Mouse (Mus musculus) spleen, postnatal 4 days (tissue): ENCODE data around the gene Ifi47.

Source experiments
- DNase-seq, 2 experiments: peaks; one replicate each; pipeline ENCODE4 v3.0.0; 2022; ENCODE audit warnings: low spot score in 2 of 2

Ifi47 gene

DNA sequence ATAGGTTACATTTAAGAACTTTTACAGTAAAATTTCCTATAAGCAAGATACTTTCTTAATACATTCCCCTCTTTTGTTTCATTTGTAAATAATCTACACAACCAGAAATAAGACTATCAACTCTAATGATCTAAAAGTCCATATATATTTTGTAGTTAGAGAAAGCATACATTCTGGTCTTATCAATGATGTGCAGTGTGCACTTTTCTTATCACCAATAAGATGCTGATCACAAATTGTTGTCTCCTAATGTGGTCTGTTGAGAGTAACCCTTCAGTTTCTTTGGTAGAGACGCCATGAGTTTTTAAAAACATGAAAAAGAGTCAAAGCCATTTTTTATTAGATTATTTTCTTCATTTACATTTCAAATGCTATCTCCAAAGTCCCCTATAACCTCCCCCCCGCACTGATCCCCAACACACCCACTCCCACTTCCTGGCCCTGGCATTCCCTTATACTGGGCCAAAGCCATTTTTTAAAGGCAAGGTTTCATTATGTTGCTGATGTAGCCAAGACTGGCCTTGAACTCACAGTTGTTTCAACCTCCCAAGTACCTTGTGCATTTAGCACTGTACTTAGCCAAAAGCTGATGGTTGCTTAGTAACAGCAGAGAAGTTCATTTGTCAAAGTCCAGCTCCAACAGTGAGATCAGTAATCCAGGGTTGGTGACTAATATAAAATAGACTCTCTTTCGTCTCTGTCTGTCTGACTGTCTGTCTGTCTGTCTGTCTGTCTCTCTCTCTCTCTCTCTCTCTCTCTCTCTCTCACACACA is 13.5 kb downstream of the Ifi47 start:
- DNase-seq, result peak in 1 of 2 experiments; percentile 50

DNA sequence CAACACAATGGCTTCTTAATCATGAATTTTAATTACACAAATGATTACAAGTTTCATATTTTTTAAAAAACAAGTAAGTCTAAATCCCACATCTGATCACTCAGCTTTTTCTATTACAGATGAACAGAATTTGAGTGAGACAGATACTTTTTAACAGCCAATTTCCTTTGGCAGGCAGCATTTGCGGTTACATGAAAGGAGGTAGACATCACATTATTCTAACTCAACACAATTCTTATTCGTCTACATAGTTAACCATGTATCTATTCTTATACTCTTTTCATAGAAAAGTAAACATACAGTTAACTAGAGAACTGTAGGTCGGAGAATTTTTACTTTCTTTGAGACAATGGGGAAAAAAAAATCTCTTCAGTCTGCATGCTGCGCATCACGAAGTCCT is 14.2 kb downstream of the Ifi47 start:
- no peak for DNase-seq

GRCm38 (mm10) chr11:49091171-49091570 is 14.8 kb downstream of the Ifi47 start:
- no peak for DNase-seq

- DNase-seq, result peak in 1 of 2 experiments; percentile 52
These were observed 15.7 kb downstream of the Ifi47 start for GRCm38 (mm10) chr11:49092053-49092586.

DNA sequence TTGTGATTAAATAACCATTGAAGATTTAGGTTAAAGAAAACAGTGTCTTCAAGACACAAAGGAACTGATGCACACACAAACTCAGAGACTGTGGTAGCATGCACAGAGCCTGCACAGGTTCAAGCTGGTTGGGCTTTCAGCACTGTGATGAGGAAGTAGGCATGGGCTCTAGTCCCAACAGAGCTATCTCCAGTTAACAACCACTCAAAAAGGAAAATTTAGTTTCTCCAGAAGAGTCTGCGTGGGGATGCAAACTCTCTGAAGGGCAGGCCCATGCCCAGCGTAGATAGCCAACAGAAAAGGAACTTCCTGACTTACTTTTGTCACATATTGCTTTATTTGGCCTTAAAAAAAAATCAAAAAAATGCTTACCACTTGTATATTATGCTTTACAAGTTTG is 16.4 kb downstream of the Ifi47 start:
- peak in 1 of 2 experiments; percentile 35 for DNase-seq

GRCm38 (mm10) chr11:49093861-49094660 is 17.7 kb downstream of the Ifi47 start:
- peak in 1 of 2 experiments; percentile 52 for DNase-seq

DNA sequence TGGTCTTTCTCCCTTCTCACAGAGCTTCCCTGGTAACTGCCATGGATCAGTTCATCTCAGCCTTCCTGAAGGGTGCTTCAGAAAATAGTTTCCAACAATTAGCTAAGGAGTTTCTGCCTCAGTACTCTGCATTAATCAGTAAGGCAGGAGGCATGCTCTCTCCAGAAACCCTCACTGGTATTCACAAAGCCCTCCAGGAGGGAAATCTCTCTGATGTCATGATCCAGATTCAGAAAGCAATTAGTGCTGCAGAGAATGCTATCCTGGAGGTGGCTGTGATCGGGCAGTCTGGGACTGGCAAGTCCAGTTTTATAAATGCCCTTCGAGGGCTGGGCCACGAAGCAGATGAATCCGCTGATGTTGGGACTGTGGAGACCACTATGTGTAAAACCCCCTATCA is 19.0 kb downstream of the Ifi47 start:
- peak in 1 of 2 experiments; percentile 47 for DNase-seq

DNA sequence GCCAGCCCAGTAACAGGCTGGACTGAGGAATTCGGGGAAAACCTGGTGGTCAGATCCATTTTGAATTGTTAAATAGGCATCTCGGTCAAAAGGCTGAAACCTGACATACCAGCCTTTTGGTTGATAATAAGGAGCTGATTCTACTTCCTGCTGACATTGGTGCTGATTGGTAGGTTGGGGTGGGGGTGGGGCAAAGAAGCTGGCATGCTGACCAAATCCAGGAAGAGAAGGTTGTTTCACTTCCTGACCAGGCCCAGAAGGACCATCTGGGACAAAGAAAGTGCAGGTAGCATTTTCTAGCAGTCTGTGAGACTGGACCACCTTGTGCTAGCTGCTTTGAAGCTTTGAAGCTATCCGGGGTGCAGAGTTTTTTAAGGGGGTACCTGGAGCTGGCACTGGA is 24.0 kb downstream of the Ifi47 start:
- no peak for DNase-seq

DNA sequence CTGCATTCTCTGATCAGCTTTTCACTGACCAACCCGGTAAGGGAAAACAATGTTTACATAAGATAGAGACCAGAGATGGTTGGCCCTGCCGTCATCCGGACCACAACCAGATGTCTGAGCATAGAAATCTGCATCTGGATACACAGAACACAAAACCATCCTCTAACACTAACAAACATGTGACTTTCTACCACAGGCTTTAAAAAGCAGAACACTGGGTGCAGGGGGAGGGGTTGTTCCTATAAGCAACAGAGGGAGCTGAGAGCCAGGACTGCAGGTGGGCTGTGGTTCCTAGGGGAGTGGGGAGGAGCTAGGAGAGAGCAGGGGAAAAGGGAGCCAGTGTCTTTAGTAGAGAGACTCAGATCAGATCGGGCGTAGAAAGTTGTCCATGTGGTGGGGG is 25.1 kb downstream of the Ifi47 start:
- DNase-seq, result no peak

- peak; percentile 85 to 97 for DNase-seq
These were observed 26.8 kb downstream of the Ifi47 start for GRCm38 (mm10) chr11:49103047-49103693.

DNA sequence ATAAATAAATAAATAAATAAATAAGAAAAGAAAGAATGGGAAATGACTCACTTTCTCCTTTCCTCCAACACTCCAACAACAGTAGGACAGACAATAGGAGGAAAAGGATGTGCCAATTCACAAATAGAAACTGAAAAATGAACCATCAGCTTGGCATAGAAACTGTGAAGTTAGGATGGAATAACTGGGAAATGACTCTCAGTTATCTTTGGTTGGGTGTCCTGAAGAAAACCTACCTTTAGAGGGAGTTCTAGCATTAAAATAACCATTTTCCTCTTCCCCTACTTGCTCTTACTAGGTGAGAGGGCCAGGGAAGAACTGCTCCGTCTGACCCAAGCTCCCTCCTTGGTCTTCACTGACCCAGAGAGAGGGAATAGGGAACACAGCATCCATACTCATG is 29.4 kb downstream of the Ifi47 start:
- no peak for DNase-seq

GRCm38 (mm10) chr11:49107650-49108537 is 31.5 kb downstream of the Ifi47 start:
- DNase-seq, result no peak

DNA sequence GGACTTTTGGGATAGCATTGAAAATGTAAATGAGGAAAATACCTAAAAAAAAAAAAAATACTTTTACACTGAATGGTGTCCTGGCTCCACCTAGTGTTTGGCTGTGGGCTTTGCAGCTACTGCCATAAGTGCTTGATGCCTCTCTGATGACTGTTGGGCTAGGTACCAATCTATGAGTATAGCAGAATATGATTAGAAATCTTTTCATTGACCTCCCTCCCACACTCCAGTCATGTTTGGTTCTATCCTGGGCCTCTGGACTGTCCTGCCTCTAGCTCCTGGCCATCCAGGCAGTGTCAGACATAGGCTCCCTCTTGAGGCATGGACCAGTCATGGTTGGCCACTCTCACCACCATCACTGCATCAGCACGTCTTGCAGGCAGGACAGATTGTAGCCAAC is 32.4 kb downstream of the Ifi47 start:
- DNase-seq, result no peak

DNA sequence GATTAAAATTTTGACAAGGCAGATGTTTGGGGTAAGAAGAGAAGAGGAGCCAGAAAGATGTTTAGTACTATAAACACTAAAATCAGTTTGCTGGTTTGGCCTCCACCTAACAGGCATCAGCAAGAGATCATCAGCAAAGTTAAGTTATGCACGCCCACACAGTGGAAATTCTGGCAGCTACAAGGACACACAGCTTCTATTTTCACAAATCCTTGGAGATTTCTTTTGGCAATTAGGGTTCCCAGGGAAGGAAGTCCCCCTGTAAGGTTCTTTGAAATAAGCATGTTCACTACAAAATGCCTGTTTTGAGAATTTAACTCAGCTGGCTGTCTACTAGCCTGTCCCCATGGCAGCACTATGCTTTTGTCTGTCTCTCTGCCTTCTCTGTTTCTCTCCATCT is 34.6 kb downstream of the Ifi47 start:
- no peak for DNase-seq

GRCm38 (mm10) chr11:49112624-49113219 is 36.3 kb downstream of the Ifi47 start:
- DNase-seq, result no peak

DNA sequence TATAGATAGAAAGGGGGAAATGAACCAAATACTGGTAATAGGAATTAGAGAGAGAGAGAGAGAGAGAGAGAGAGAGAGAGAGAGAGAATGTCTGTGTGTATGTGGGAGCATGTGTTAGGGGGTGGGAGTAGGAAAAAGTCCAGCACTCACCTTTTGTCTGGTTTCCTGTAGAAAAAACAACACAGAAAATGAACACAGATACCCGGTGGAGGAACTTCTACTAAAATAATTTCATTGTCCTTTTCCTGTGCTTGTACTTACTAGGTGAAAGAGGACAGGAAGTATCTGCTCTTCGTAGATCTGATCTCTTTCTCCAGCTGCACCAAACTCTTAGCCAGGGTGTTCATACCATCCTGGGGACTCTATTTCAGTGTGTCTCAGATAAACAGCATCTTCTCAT is 37.8 kb downstream of the Ifi47 start:
- DNase-seq, result no peak

- no peak for DNase-seq
These were observed 38.4 kb downstream of the Ifi47 start, which contains the start of gene Olfr1396 for GRCm38 (mm10) chr11:49114774-49115173. Gene Olfr1396 (minus strand): TSS chr11:49114874.

GRCm38 (mm10) chr11:49119635-49120034 is 43.2 kb downstream of the Ifi47 start:
- no peak for DNase-seq

DNA sequence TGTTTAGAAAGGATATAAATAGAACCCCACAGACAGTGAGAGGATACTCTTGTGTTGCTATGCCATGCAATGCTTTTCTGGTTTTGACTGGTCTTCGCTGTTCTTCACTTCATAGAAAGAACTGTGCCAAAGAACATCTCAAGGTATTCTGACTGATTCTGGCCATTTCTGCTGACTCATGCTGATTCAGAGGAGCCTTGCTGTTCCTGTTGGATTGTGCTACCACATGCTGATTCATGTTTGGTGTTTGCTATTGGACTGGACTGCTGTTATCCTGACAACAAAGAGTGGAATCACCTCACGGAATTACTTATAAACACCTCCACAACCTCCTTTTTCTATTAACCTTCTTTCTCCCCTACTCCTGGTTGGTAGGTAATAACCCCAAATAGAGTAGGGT is 47.8 kb downstream of the Ifi47 start:
- DNase-seq, result no peak

- DNase-seq, result no peak
These were observed 65.6 kb downstream of the Ifi47 start, which contains the start of gene Olfr1395 for GRCm38 (mm10) chr11:49141974-49142373. Gene Olfr1395 (plus strand): TSS chr11:49142274.
